ENCODE assay signal across 8 mouse cellular contexts in genomic region chr17:62880311-62881175, GRCm38 (mm10). TPM values are rescaled to one million over a fixed set of nuclear protein-coding genes. Genes with fewer than 3 reads are reported as not detected.
DNase-seq lines count a peak whose midpoint lies in the region; ATAC-seq and TF ChIP-seq lines count a peak whose summit lies in the region.

No protein-coding gene starts in this region.

- no peaks in the 10 kb centered on the region for H3K36me3 ChIP-seq in embryonic facial prominence, embryonic 10.5 days (replicated peaks)
- H3K36me3 ChIP-seq in heart, embryonic 14.5 days (ENCODE audit: control insufficient read depth, insufficient read depth, low read length), result no peaks in the 10 kb centered on the region
- H3K36me3 ChIP-seq in kidney, postnatal 0 days (ENCODE audit: insufficient read depth, low read length), result no peaks in the 10 kb centered on the region
- no peaks in the 10 kb centered on the region for H3K36me3 ChIP-seq in liver, postnatal 0 days (replicated peaks; ENCODE audit: insufficient read depth, low read length)

- under 1% methylated on average over 82 of the region's 82 CpGs for WGBS in embryonic facial prominence, embryonic 10.5 days
- under 1% methylated on average over 63 of the region's 82 CpGs for WGBS in heart, embryonic 14.5 days
- under 1% methylated on average over 77 of the region's 82 CpGs for WGBS in kidney, postnatal 0 days
- under 1% methylated on average over 81 of the region's 82 CpGs for WGBS in liver, postnatal 0 days (ENCODE audit: insufficient replicate concordance)

- H3K4me1 ChIP-seq in embryonic facial prominence, embryonic 10.5 days, result peaks cover 31% of the 10 kb centered on the region
- H3K4me1 ChIP-seq in heart, embryonic 14.5 days (ENCODE audit: control insufficient read depth in 2 of 2, insufficient read depth in 2 of 2, low read length in 2 of 2), result peaks cover 0 to 11% of the 10 kb centered on the region in 2 experiments; a peak in 1 of 4 replicates
- H3K4me1 ChIP-seq in kidney, postnatal 0 days (replicated peaks; ENCODE audit: insufficient read depth, low read length), result no peaks in the 10 kb centered on the region; the same call in 1 of the 2 replicates
- H3K4me1 ChIP-seq in liver, postnatal 0 days (ENCODE audit: insufficient read depth), result no peaks in the 10 kb centered on the region

- TF ChIP-seq EP300 in liver, postnatal 0 days (IDR thresholded peaks at IDR 0.05; ENCODE audit: low read depth), result no peak

- H3K9ac ChIP-seq in heart, embryonic 14.5 days (ENCODE audit: low read length), result peak overlapping the region; percentile 87
- H3K9ac ChIP-seq in kidney, postnatal 0 days (ENCODE audit: low read depth, low read length), result peak overlapping the region; percentile 68
- H3K9ac ChIP-seq in liver, postnatal 0 days (replicated peaks), result peak overlapping the region; percentile 31

- H3K4me2 ChIP-seq in heart, embryonic 14.5 days (ENCODE audit: low read length), result peak overlapping the region; percentile 98
- H3K4me2 ChIP-seq in kidney, postnatal 0 days (ENCODE audit: low read length), result peak overlapping the region; percentile 98
- peak overlapping the region; percentile 96 for H3K4me2 ChIP-seq in liver, postnatal 0 days (ENCODE audit: low read depth, low read length)

- H3K27me3 ChIP-seq in embryonic facial prominence, embryonic 10.5 days (replicated peaks; ENCODE audit: low read depth, poor library complexity, severe bottlenecking), result no peaks in the 10 kb centered on the region
- no peaks in the 10 kb centered on the region for H3K27me3 ChIP-seq in heart, embryonic 14.5 days (ENCODE audit: control insufficient read depth, insufficient read depth, low read length)
- no peaks in the 10 kb centered on the region for H3K27me3 ChIP-seq in kidney, postnatal 0 days (ENCODE audit: insufficient read depth, low read length)
- peaks cover 59% of the 10 kb centered on the region for H3K27me3 ChIP-seq in liver, postnatal 0 days (ENCODE audit: insufficient read depth, low read length)

- H3K27ac ChIP-seq in embryonic facial prominence, embryonic 10.5 days (replicated peaks), result peak overlapping the region; percentile 98
- peak overlapping the region; percentile 62 to 82 for H3K27ac ChIP-seq in heart, embryonic 14.5 days (replicated peaks in 1 of 2; ENCODE audit: control insufficient read depth in 1 of 2, insufficient read depth in 1 of 2, low read depth in 2 of 2, low read length in 2 of 2)
- peak overlapping the region; percentile 47 for H3K27ac ChIP-seq in kidney, postnatal 0 days
- H3K27ac ChIP-seq in liver, postnatal 0 days (ENCODE audit: low read depth), result no peak overlapping the region

- TF ChIP-seq CTCF in kidney, postnatal 0 days (IDR thresholded peaks at IDR 0.05; ENCODE audit: low read depth), result peak; percentile 26; the same call in 1 of the 2 replicates
- TF ChIP-seq CTCF in liver, postnatal 0 days (IDR thresholded peaks at IDR 0.05; ENCODE audit: low read depth), result no peak

- H3K4me3 ChIP-seq in embryonic facial prominence, embryonic 10.5 days, result peak overlapping the region; percentile 88
- peak overlapping the region; percentile 74 to 78 for H3K4me3 ChIP-seq in heart, embryonic 14.5 days (ENCODE audit: control insufficient read depth in 1 of 2, insufficient read depth in 1 of 2, low read depth in 1 of 2, low read length in 2 of 2)
- peak overlapping the region; percentile 77 for H3K4me3 ChIP-seq in kidney, postnatal 0 days (replicated peaks; ENCODE audit: low read depth, low read length)
- peak overlapping the region; percentile 62 for H3K4me3 ChIP-seq in liver, postnatal 0 days (ENCODE audit: low read depth, low read length)

- ATAC-seq in heart, embryonic 14.5 days (ENCODE audit: insufficient number of reproducible peaks, insufficient read depth, low FRiP score, low read depth), result no peak
- peak; percentile 8; the same call in 1 of the 2 replicates for ATAC-seq in kidney, postnatal 0 days (replicated peaks; ENCODE audit: low FRiP score, low read depth)
- no peak for ATAC-seq in liver, postnatal 0 days

- no peaks in the 10 kb centered on the region for H3K9me3 ChIP-seq in embryonic facial prominence, embryonic 10.5 days
- H3K9me3 ChIP-seq in heart, embryonic 14.5 days (ENCODE audit: control insufficient read depth, low read length), result no peaks in the 10 kb centered on the region
- H3K9me3 ChIP-seq in kidney, postnatal 0 days (replicated peaks; ENCODE audit: low read length), result no peaks in the 10 kb centered on the region
- no peaks in the 10 kb centered on the region for H3K9me3 ChIP-seq in liver, postnatal 0 days (ENCODE audit: low read length)

- DNase-seq in 3T3-L1 (ENCODE audit: low read depth, low spot score), result peak; percentile 56
- peak; percentile 78 for DNase-seq in ZHBTc4 (ENCODE audit: low read depth, low spot score)
- DNase-seq in embryonic facial prominence, embryonic 10.5 days (ENCODE audit: low spot score), result peak; percentile 80
- DNase-seq in kidney, postnatal 0 days (ENCODE audit: low spot score), result peak; percentile 52
- peak; percentile 27 for DNase-seq in liver, postnatal 0 days
- DNase-seq in ovary, postnatal 36 days (ENCODE audit: low spot score), result peak; percentile 54
- peak; percentile 44 for DNase-seq in yolk sac, embryonic 10.5 days (ENCODE audit: low spot score)

RNA-seq across cellular contexts. Expression of gene Efna5, which starts 0.6 kb away (rescaled TPM):
- 56.9 and 61.8 TPM in 2 replicates for polyA plus RNA-seq in embryonic facial prominence, embryonic 10.5 days (2016; fragmentation: Nextera tagmentation; extraction: Ambion mirVana)
- 26.4 and 26.5 TPM in 2 replicates for polyA plus RNA-seq in heart, embryonic 14.5 days (2014; fragmentation: Nextera tagmentation; extraction: Ambion mirVana)
- 17.3 and 19.4 TPM in 2 replicates for polyA plus RNA-seq in kidney, postnatal 0 days (2015; fragmentation: Nextera tagmentation; extraction: Ambion mirVana)
- polyA plus RNA-seq in liver, postnatal 0 days (2015; fragmentation: Nextera tagmentation; extraction: Ambion mirVana), result 2.9 and 3.0 TPM in 2 replicates

Comparison
In these comparisons a context has a peak if more than half of its experiments do, and no peak if none do; other contexts are left out.
1. DNase-seq: peak in every context shown above with its lines; median percentile 80 in embryonic facial prominence, embryonic 10.5 days; 78 in ZHBTc4; 56 in 3T3-L1; 54 in ovary, postnatal 36 days; 52 in kidney, postnatal 0 days; 44 in yolk sac, embryonic 10.5 days; 27 in liver, postnatal 0 days.
2. H3K9ac ChIP-seq: peak in every context shown above with its lines; median percentile 87 in heart, embryonic 14.5 days; 68 in kidney, postnatal 0 days; 31 in liver, postnatal 0 days.